Mouse (Mus musculus) CH12.LX (cell line): Measurements from ENCODE around the gene Cmtm7.

ENCODE experiments used
- CTCF ChIP-seq, 2 experiments: IDR thresholded peaks in 1 of 2; conservative IDR thresholded peaks in 1 of 2; 2 replicates each; pipeline ENCODE4 v1.5.1; 2011 to 2012; ENCODE audit warnings: low read depth in 2 of 2, low read length in 2 of 2, improper control_type of control experiment in 1 of 2, inconsistent platforms in 1 of 2, mild to moderate bottlenecking in 1 of 2, moderate library complexity in 1 of 2
- POLR2A ChIP-seq: IDR thresholded peaks from 2 replicates; pipeline ENCODE4 v1.6.1; 2011; ENCODE audit warnings: low read depth, mild to moderate bottlenecking, improper control_type of control experiment, low read length
- SMC3 ChIP-seq: IDR thresholded peaks from 2 replicates; pipeline ENCODE4 v1.6.1; 2011; ENCODE audit warnings: low read depth, low read length, improper control_type of control experiment
- TBP ChIP-seq: conservative IDR thresholded peaks from 2 replicates; pipeline ENCODE4 v1.6.1; 2011; ENCODE audit warnings: low read depth, low read length, improper control_type of control experiment
- TCF12 ChIP-seq: IDR thresholded peaks from 2 replicates; pipeline ENCODE4 v1.6.1; 2014; ENCODE audit warnings: low read depth, mild to moderate bottlenecking, inconsistent platforms, low read length, improper control_type of control experiment
- ZMIZ1 ChIP-seq: IDR thresholded peaks from 2 replicates; pipeline ENCODE4 v1.6.1; 2012; ENCODE audit warnings: low read depth, mild to moderate bottlenecking, inconsistent platforms, low read length, improper control_type of control experiment

DNA sequence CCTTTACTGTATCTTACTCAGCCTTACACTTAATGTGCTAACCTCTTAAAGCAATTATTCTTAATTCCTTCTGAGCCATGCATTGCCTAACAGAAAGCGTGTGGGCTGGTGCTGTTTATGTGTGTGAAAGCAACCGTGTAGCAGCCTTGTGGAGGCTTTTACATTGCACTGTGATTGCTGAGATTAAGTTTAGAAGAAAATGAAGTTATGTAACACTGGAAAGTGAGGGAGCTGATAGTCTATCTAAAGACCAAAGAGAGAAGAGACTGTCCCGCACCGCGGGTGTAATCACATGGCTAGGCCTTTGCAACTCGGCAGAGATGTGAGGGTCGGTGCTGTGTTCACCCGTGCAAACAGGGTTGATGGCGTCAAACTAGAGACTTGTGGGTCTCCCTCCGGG lies 34.6 kb downstream of the Cmtm7 start:
- TF ChIP-seq TCF12 (no peak), CTCF (conservative IDR thresholded peaks at IDR 0.05 in 1 of 2, IDR thresholded peaks at IDR 0.05 in 1 of 2; ENCODE audit: low read depth in 2 of 2, low read length in 2 of 2) (no peak), SMC3 (no peak), POLR2A (no peak), TBP (no peak), ZMIZ1 (no peak)
